ENCODE assay signal across 9 mouse cellular contexts in the genomic region with DNA sequence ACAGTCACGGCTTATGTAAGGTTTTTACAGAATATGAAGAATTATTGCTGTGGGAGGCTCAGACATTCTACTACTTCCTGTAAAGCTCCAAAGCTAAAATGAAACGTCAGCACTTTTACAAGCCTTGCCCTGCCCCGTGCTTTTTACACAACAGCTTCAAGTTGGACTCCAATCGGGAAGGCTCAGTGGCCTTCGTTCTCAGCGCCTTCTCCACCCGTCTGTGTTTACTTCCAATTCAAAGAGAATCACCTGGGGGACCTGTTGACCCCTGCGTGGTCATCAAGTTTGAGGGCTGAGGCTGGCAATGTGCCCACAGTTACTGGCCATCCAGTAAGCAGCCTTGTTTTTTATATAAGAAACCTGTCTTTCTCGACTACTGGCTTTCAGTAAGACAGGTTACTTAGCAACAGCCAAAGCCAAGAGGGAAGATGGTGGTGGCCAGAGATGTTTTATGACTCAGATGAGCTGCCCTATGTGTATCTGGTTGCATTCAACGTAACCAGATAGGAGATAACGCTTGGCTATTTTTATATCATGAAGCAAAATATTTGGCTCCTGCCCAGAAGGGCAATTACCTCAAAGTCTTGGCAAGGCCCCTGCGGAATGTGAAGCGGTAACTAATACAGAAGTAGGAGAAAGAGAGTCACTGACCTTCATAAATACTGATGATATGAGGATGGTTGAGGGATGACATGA. TPM values are rescaled to one million over a fixed set of nuclear protein-coding genes. Genes with fewer than 3 reads are reported as not detected.
DNase-seq lines count a peak whose midpoint lies in the region; ATAC-seq lines count a peak whose summit lies in the region.
"Had no signal": no experiment of that assay in that cellular context is flagged by ENCODE, and none has a peak within 500 bp of the region (broad histone marks: within the 10 kb centered on the region; RNA-seq: fewer than 3 reads in every experiment).

No protein-coding gene starts in this region.

- no peak overlapping the region for H3K4me2 ChIP-seq in neural tube, embryonic 13.5 days
- H3K4me2 ChIP-seq in heart, embryonic 15.5 days, result peak overlapping the region; percentile 9; the same call in 1 of the 2 replicates
- no peak overlapping the region for H3K4me2 ChIP-seq in stomach, embryonic 14.5 days (replicated peaks; ENCODE audit: low read depth, low read length)

- H3K27me3 ChIP-seq in neural tube, embryonic 13.5 days, result no peaks in the 10 kb centered on the region
- H3K27me3 ChIP-seq in heart, embryonic 15.5 days, result no peaks in the 10 kb centered on the region
- no peaks in the 10 kb centered on the region for H3K27me3 ChIP-seq in stomach, embryonic 14.5 days (ENCODE audit: control insufficient read depth, insufficient read depth, low read length)

- no peak overlapping the region for H3K4me3 ChIP-seq in neural tube, embryonic 13.5 days
- H3K4me3 ChIP-seq in heart, embryonic 15.5 days, result no peak overlapping the region
- no peak overlapping the region for H3K4me3 ChIP-seq in stomach, embryonic 14.5 days (ENCODE audit: low read depth, low read length)

- no peak for ATAC-seq in neural tube, embryonic 13.5 days (ENCODE audit: low read depth)
- ATAC-seq in heart, embryonic 15.5 days (replicated peaks; ENCODE audit: insufficient number of reproducible peaks, insufficient read depth, low FRiP score, low read depth), result peak; percentile 14; the same call in 1 of the 2 replicates
- 0 out of 2 replicates have a peak, but pooled peaks have one; percentile 28 for ATAC-seq in stomach, embryonic 14.5 days (ENCODE audit: insufficient number of reproducible peaks, insufficient read depth, low FRiP score, low read depth)
- ATAC-seq in frontal cortex, adult (ENCODE audit: low TSS enrichment), result no peak
- ATAC-seq in granulocyte monocyte progenitor cell, adult 5-6 weeks (replicated peaks; ENCODE audit: poor library complexity, severe bottlenecking), result no peak

- no peaks in the 10 kb centered on the region for H3K9me3 ChIP-seq in neural tube, embryonic 13.5 days
- no peaks in the 10 kb centered on the region for H3K9me3 ChIP-seq in heart, embryonic 15.5 days (replicated peaks)
- H3K9me3 ChIP-seq in stomach, embryonic 14.5 days (ENCODE audit: control insufficient read depth, low read depth, low read length), result no peaks in the 10 kb centered on the region

- H3K9ac ChIP-seq in neural tube, embryonic 13.5 days, result no peak overlapping the region
- H3K9ac ChIP-seq in heart, embryonic 15.5 days, result no peak overlapping the region
- H3K9ac ChIP-seq in stomach, embryonic 14.5 days (replicated peaks; ENCODE audit: low read depth, low read length), result no peak overlapping the region

- peak overlapping the region; percentile 19; the same call in 1 of the 2 replicates for H3K27ac ChIP-seq in neural tube, embryonic 13.5 days (replicated peaks)
- peak overlapping the region; percentile 69 for H3K27ac ChIP-seq in heart, embryonic 15.5 days
- no peak overlapping the region for H3K27ac ChIP-seq in stomach, embryonic 14.5 days (ENCODE audit: low read length)

- peak; percentile 79 for DNase-seq in cerebellum, adult 9-10 months
- no peak for DNase-seq in cerebellum, postnatal 4 days (ENCODE audit: low spot score in 2 of 2)
- DNase-seq in neural tube, embryonic 10.5 days (ENCODE audit: extremely low spot score, low spot score), result no peak
- DNase-seq: right cerebral cortex, adult 18-20 months had no signal

- peaks cover 16% of the 10 kb centered on the region; the same call in 1 of the 2 replicates for H3K36me3 ChIP-seq in neural tube, embryonic 13.5 days
- peaks cover 9% of the 10 kb centered on the region; the same call in 1 of the 2 replicates for H3K36me3 ChIP-seq in heart, embryonic 15.5 days
- no peaks in the 10 kb centered on the region for H3K36me3 ChIP-seq in stomach, embryonic 14.5 days (ENCODE audit: control insufficient read depth, insufficient read depth, low read length)

- peaks cover 68% of the 10 kb centered on the region for H3K4me1 ChIP-seq in neural tube, embryonic 13.5 days (replicated peaks)
- H3K4me1 ChIP-seq in heart, embryonic 15.5 days (replicated peaks), result peaks cover 59% of the 10 kb centered on the region
- H3K4me1 ChIP-seq in stomach, embryonic 14.5 days (ENCODE audit: control insufficient read depth, insufficient read depth, low read length), result no peaks in the 10 kb centered on the region

- 70% methylated on average over 13 of the region's 13 CpGs for WGBS in neural tube, embryonic 13.5 days
- WGBS in heart, embryonic 15.5 days, result 43% methylated on average over 13 of the region's 13 CpGs
- 49% methylated on average over 13 of the region's 13 CpGs for WGBS in stomach, embryonic 14.5 days

RNA-seq across cellular contexts. Expression of a gene that starts 31.3 kb away (rescaled TPM):
- polyA plus RNA-seq in neural tube, embryonic 13.5 days (2015; fragmentation: Nextera tagmentation; extraction: Ambion mirVana), result 5.4 and 5.7 TPM in 2 replicates
- 3.1 TPM in 2 replicates for polyA plus RNA-seq in heart, embryonic 15.5 days (2015; fragmentation: Nextera tagmentation; extraction: Ambion mirVana)
- 0.94 and 1.4 TPM in 2 replicates for polyA plus RNA-seq in stomach, embryonic 14.5 days (2014; fragmentation: Nextera tagmentation; extraction: Ambion mirVana)
- total RNA-seq in granulocyte monocyte progenitor cell, adult 5-6 weeks (2014; fragmentation: Nextera tagmentation), result 0.53 TPM in 1 of 2 replicates, not detected in the other
- total RNA-seq in granulocyte monocyte progenitor cell, adult 5-6 weeks (2017), result under 0.01 and 0.13 TPM in 2 replicates

Comparison
In these comparisons a context has a peak if more than half of its experiments do, and no peak if none do; other contexts are left out.
1. ATAC-seq: peak in heart, embryonic 15.5 days (single experiment) and stomach, embryonic 14.5 days (single experiment); none in neural tube, embryonic 13.5 days (single experiment), frontal cortex, adult (single experiment) and granulocyte monocyte progenitor cell, adult 5-6 weeks (single experiment).